Mouse (Mus musculus): ENCODE data around the gene Dpp6.

The Dpp6 gene

GRCm38 (mm10) chr5:27737168-27737567 lies 920.2 kb downstream of the Dpp6 start:
- peak; percentile 85 for DNase-seq (ENCODE audit: low read depth, low spot score)

- no peak for DNase-seq (ENCODE audit: low read depth, low spot score)
Measured at GRCm38 (mm10) chr5:27739216-27739615, 922.2 kb downstream of the Dpp6 start.

- DNase-seq (ENCODE audit: low read depth, low spot score), result no peak
Measured at GRCm38 (mm10) chr5:27744944-27745343, 927.9 kb downstream of the Dpp6 start.

GRCm38 (mm10) chr5:27765780-27766179 lies 948.8 kb downstream of the Dpp6 start:
- no peak for DNase-seq (ENCODE audit: low read depth, low spot score)

GRCm38 (mm10) chr5:27767948-27768347 lies 950.9 kb downstream of the Dpp6 start:
- DNase-seq (ENCODE audit: low read depth, low spot score), result peak; percentile 37

Data from mesoderm, embryonic 11.5 days (tissue).